Mouse (Mus musculus) brain, embryonic 14.5 days (tissue): ENCODE results near the gene Ccn2. TPM values are rescaled to one million over a fixed set of nuclear protein-coding genes. Genes with fewer than 3 reads are reported as not detected.

Experiments
- DNase-seq: peaks from one replicate; pipeline ENCODE4 v3.0.0-alpha.2; 2011; ENCODE audit warnings: low read depth
- CTCF ChIP-seq: fragments of 200-500 bp; IDR thresholded peaks from 2 replicates; pipeline ENCODE4 v1.5.1; 2012; ENCODE audit warnings: inconsistent platforms, mild to moderate bottlenecking, moderate library complexity, borderline replicate concordance; ENCODE audit not compliant: insufficient read depth, insufficient read length; ENCODE audit errors: extremely low read depth
- POLR2A ChIP-seq: fragments of 200-500 bp; IDR thresholded peaks from 2 replicates; pipeline ENCODE4 v1.6.1; 2012; ENCODE audit warnings: mild to moderate bottlenecking, inconsistent platforms, borderline replicate concordance; ENCODE audit not compliant: poor library complexity, insufficient read depth, insufficient read length, severe bottlenecking; ENCODE audit errors: extremely low read depth
- polyA plus RNA-seq: library from polyadenylated mRNA; depleted of rRNA; stranded (reverse); fragments of >200 nt; gene quantifications from 2 replicates; pipeline ENCODE4 v1.2.3, GENCODE M21; 2012; rRNA removed

Ccn2 gene
- polyA plus RNA-seq, 1 experiment, result 11.7 TPM

DNA sequence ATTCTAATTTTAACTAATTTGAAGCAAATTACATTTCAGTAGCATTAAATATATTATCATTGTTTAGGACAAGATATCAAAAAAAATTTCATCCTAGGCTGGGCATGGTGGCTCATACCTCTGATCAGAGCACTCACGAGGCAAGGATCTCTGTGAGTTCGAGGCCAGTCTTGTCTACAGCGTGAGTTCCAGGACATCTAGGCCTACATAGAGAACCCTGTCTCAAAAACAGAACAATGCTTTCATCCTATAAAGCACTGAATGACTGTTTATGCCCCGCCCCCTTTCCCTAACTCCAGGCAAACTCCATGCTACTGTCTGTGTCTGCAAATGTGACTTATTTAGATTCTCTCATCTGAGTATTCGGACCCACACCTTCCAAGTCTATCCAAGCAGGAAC is 35.9 kb downstream of the Ccn2 start:
- DNase-seq, result no peak
- no peak for TF ChIP-seq CTCF
- TF ChIP-seq POLR2A, result no peak

DNA sequence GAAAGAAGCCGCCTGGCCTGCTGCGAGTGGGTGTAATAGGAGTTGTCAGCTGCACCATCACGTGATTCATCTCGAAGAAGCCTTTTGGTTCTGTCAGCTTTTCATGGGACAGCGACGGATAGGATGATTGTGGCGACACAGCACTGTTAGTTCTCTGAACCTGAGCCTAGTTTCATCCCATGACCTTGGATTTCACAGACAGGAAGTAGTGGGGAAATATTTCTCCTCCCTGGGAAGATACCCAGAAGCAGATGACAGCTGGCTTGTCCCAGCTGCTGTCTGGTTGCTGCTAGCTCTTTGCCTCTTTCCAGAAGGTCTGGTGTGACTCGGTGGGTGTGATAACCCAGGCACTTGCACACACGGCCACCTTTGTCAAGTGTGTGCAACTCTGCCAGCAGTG is 39.0 kb downstream of the Ccn2 start:
- no peak for DNase-seq
- TF ChIP-seq CTCF (no peak), POLR2A (no peak)

DNA sequence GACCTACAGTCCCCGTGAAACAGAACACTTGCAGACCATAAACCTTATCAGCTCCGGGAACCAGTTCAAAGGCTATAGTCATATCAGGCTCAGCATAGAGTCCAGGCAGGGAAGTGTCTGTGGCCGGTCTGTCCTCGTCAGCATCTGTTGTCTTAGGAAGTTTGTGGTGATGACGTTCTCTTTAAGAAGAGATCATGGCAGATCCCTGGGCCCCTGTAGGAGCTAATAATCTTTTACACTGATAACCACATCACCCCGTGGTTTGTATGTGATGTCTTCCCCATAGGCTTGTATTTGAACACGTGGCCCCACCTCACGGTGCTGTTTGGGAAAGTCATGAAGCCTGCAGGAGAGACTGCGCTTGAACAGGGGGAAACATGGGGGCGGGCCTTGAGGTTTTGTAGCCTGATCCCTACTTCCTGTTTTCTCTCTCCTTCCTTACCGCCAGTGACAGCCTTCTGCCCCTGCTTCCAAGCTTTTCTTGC is 40.1 kb downstream of the Ccn2 start:
- DNase-seq, result no peak
- TF ChIP-seq CTCF (no peak), POLR2A (no peak)

DNA sequence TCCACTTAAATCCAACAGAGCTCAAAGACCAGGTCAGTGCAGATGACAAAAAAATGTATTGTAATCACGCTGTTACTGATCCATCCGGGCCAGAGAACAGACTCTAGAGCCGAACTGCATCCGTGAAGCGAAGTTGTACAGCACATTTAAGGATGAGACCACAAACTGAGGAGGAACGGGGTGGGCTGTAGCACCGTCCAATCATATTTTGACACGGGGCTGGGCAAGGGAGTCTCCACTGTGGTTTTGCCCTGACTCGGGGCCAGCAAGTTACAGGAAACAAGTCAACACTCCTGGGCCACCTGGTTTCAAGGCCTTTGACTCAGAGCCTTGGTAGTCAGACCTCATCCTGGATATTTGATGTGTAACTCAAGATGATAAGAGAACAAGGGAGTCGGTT is 40.6 kb downstream of the Ccn2 start:
- TF ChIP-seq POLR2A (no peak), CTCF (no peak)
- no peak for DNase-seq

DNA sequence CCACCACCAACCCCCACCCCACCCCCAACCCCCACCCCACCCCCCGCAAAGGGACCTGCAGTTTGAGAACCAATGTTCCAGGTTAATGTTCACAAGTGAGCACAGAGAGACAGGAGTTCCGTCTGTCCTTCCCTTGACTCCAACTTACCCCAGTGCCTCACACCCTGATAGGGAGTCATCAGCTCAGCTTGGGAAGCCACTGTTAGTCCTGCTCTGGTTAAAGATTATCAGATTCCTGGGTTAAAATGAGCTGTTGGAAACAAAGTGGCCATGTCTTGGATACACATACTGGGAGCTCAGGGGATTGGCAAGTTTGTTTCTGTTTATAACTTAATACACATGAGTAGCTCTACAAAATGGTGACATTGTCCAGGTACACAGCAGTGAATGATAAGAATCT is 41.7 kb downstream of the Ccn2 start:
- TF ChIP-seq POLR2A (no peak), CTCF (no peak)
- DNase-seq, result no peak

DNA sequence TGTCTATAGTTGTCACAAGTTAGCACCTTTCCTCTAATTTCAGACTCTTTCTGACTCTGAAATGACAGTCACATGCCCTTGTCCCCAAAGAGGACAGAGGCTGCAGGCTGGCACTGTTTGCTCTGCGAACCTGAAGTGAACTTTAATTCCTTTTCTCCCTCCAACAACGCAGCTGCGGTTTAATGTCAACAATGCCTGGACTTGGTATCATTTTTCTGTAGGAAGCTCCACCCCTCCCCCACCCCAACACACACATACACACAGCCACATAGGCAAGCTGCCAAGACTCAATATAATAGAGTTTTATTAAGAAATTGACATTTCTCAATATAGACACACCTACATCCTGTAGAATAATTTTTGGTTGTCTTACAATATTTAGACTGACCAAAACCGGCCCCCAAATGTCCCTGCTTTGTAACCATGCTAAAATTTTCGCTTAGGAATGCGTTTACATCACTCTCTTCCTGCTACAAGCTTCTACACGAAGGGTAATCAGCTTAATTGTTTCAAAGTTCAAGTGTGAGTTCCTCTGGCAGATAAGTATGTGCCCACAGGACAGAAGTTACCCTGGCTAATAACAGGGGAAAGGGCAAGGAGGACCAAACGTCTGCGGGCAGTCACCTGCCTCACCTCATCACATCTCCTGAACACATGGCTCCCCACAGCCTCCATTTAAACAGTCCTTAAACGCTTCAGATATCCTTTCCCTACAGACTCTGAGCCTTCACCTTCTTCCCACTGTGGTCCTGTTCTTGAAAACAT is 43.2 kb downstream of the Ccn2 start:
- TF ChIP-seq POLR2A, result no peak
- no peak for TF ChIP-seq CTCF
- DNase-seq, result peak; percentile 29

DNA sequence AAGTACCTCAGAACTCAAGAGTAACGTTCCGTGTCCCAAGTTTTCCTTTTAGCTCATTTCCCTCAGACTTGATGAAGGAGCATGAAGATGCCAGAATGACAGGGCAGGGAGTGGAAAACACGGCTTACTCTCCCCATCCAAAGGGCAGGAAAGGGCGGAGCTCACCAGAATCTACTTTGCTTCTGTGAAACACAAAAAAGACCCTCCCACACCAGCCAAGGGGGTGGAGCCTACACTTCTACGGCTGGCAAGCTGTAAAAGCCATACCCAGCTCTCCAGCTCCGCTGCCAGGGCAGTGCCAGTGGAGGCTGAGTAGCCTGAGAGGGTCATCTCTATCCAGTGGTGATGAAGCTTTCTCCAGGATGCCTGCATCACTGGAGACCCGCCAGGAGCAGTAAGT is 44.4 kb downstream of the Ccn2 start:
- no peak for TF ChIP-seq CTCF
- DNase-seq, result no peak

DNA sequence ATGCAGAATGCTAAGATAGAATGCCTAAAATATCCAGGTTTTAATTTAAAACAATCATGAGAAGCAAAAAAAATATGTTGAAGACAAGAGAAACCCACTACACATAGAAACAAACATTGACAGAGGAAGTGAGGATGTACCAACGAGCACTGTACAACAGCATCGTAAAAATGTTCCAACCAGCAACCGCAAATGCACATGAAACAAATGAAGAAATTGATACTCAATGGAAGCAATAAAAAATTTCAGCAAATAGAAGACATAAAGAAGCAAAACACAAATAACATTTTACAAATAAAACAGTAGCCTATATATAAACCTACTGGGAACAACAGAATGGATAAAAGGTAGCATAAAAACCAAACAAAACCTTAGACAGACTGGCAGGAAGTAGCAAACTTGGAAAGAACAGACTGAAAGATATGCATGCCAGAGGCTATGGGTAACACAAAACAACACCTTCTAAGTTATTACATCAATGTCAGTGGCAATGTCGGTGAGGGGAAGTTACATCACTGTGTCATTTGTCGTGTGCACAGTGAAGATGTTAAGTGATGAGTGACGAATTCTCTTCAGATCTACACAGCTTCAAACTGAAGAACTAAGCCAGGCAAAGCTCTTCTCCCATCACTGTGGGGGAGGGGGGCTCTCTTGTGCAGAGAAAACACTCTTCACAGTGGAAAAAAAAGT is 45.1 kb downstream of the Ccn2 start:
- no peak for DNase-seq

DNA sequence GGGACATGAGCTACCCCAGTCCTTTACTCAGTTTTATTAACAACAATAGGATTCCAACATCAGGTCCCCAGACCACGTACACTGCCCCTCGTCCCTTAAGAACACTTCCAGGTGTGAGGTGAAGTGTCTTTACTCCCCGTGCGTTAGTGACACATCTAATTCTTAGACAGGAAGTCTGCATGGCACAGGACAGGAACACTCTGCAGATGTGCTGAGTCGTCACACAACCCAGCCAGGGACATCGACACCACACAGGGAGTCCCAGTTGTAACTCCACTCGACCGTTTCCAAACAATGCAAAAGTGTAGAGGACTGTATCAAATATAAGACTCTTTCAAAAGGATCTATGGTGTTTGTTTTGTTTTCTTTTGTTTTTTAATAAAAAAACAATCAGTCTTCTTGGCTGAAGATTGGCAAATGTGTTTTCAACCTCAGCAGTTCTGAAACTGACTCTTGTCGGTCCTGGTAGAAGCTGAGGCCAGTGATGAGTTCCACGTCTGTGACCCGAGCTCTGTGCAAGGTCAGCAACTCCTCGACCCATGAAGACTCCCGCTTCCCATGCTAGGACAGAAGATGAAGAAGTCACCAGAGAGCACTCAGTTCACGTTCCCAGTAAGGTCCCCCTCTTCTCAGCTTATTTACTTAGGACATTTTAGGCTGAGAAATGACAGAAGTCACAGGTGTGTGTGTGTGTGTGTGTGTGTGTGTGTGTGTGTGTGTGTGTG is 46.3 kb downstream of the Ccn2 start:
- TF ChIP-seq CTCF, result no peak
- TF ChIP-seq POLR2A, result no peak
- no peak for DNase-seq

More for the DNA sequence above, 45.1 kb downstream of the Ccn2 start:
- TF ChIP-seq CTCF (no peak), POLR2A (no peak)

DNA sequence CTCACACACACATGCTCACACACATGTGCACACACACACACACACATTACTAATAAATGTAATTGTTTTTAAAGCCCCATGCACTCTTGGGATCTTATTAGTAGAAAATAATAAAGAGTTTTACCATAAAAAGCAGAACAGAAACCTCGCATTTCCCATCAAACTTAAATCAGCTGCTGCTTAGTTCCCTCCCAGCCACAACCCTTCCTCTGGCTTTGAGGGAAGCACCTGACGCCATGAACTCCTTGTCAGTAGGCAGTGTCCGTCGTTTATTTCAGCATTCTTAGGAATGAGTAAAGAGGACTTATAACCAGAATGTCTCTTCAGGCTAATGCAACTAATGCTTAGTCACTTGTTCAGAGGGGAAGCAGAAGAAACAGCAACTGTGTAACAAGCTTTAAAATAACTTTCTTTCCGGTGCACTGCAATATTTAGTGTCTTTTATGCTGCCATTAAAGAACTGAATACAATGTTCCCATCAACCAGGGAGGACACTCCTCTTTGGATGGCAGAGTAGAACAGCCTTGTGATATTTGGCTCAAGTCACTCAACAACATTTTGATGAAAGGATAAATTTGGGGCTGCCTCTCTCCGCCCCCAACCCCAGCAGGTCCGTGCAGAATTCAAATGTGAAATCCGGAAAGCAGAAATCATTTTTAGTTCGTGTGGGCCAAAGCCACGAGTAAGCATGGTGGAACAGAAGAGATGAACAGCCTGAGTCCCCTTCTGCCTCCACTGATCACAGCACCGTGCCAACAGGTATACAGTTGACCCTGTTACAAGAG is 47.7 kb downstream of the Ccn2 start:
- no peak for DNase-seq
- no peak for TF ChIP-seq POLR2A
- no peak for TF ChIP-seq CTCF

DNA sequence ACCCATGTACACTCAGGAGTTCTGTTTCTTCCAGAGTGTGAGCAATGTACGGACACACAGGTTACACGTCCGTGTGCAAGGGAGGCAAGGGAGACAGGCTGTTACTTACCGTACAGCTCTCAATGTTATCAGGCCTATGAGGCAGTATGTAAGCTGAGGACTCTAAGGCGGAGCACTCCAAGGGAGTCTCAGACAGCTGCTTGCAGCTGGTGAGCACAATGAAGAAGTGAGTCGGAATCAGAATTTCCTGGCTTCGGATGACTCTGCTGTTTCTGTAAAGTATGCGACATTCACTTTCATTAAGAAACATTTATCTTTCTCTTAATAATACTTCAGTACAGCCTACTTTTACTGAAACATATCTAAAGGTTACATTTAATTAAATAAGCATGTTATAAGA is 49.9 kb downstream of the Ccn2 start:
- no peak for DNase-seq
- no peak for TF ChIP-seq POLR2A
- TF ChIP-seq CTCF, result no peak

Other genes with a start within 250 kb of the Ccn2 start
- gene Enpp1, start 116.7 kb downstream of the Ccn2 start, polyA plus RNA-seq, result 0.74 and 2.4 TPM in 2 replicates
- 1.7 and 2.7 TPM in 2 replicates for gene Enpp3, start 247.4 kb downstream of the Ccn2 start, polyA plus RNA-seq